ENCODE assay signal across 21 mouse cellular contexts in the genomic region with DNA sequence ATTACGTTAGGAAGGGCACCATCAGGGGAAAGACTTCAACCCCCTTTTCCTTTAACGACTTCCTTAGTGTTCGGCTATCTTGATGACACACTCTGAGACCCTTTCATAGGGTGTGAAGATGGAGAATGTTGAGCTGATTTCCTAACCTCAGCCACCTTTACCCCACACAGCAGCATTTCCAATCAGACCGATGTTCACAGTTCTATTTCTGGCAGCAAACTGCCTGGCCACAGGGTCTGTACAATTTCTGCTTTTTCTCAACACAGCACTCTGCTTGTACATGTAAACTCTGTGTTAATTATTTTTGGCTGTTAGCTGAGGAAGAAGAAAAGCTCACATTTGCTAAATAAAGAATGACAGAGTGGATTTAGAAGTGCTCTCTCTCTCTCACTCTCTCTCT.
DNase-seq lines count a peak whose midpoint lies in the region; ATAC-seq lines count a peak whose summit lies in the region.
"Had no signal": no experiment of that assay in that cellular context is flagged by ENCODE, and none has a peak within 500 bp of the region (broad histone marks: within the 10 kb centered on the region; RNA-seq: fewer than 3 reads in every experiment).

No protein-coding gene starts in this region.

- no peak for ATAC-seq in heart, embryonic 14.5 days (ENCODE audit: insufficient number of reproducible peaks, insufficient read depth, low FRiP score, low read depth)
- ATAC-seq in megakaryocyte, adult 5-6 weeks (ENCODE audit: poor library complexity, severe bottlenecking): peak; percentile 30; the same call in 1 of the 2 replicates
- ATAC-seq: forebrain, embryonic 16.5 days; hindbrain, postnatal 0 days had no signal

- peak overlapping the region in 1 of 2 experiments; percentile 46; a peak in 2 of 4 replicates for H3K27ac ChIP-seq in heart, embryonic 14.5 days (replicated peaks in 1 of 2; ENCODE audit: control insufficient read depth in 1 of 2, insufficient read depth in 1 of 2, low read depth in 2 of 2, low read length in 2 of 2)
- H3K27ac ChIP-seq: embryonic facial prominence, embryonic 13.5 days; forebrain, embryonic 12.5 days; hindbrain, embryonic 13.5 days; hindbrain, postnatal 0 days had no signal

- H3K36me3 ChIP-seq in heart, embryonic 14.5 days (ENCODE audit: control insufficient read depth, insufficient read depth, low read length): no peaks in the 10 kb centered on the region
- H3K36me3 ChIP-seq: embryonic facial prominence, embryonic 13.5 days; forebrain, embryonic 12.5 days; hindbrain, embryonic 13.5 days had no signal

- no peak overlapping the region for H3K9ac ChIP-seq in heart, embryonic 14.5 days (ENCODE audit: low read length)
- H3K9ac ChIP-seq: embryonic facial prominence, embryonic 13.5 days; forebrain, embryonic 12.5 days; hindbrain, embryonic 13.5 days had no signal

- H3K27me3 ChIP-seq in heart, embryonic 14.5 days (ENCODE audit: control insufficient read depth, insufficient read depth, low read length): no peaks in the 10 kb centered on the region
- H3K27me3 ChIP-seq: embryonic facial prominence, embryonic 13.5 days; forebrain, embryonic 12.5 days; hindbrain, embryonic 13.5 days had no signal

- H3K4me3 ChIP-seq in heart, embryonic 14.5 days (ENCODE audit: control insufficient read depth in 1 of 2, insufficient read depth in 1 of 2, low read depth in 1 of 2, low read length in 2 of 2): no peak overlapping the region
- H3K4me3 ChIP-seq: embryonic facial prominence, embryonic 13.5 days; forebrain, embryonic 12.5 days; hindbrain, embryonic 13.5 days had no signal

- DNase-seq in heart, adult 18-20 months: no peak
- peak; percentile 22 for DNase-seq in adipocyte (ENCODE audit: low spot score)
- peak; percentile 2 for DNase-seq in brain, adult 2 months (ENCODE audit: low read depth, low spot score)
- no peak for DNase-seq in testis, postnatal 14 days (ENCODE audit: low spot score)
- no peak for DNase-seq in cerebellum, postnatal 10 days
- DNase-seq: adrenal gland, adult 8-10 months; adrenal gland, postnatal 36 days; cerebellum, adult 11 months; cerebellum, adult 8-10 months; cerebellum, postnatal 25 days; gastrocnemius, postnatal 10 days; heart, postnatal 36 days; kidney, adult 11 months; kidney, adult 9 months had no signal

- H3K4me2 ChIP-seq in heart, embryonic 14.5 days (ENCODE audit: low read length): 0 out of 2 replicates have a peak overlapping the region, but pooled peaks have one; percentile 12
- H3K4me2 ChIP-seq: embryonic facial prominence, embryonic 13.5 days; forebrain, embryonic 12.5 days; hindbrain, embryonic 13.5 days had no signal

- H3K9me3 ChIP-seq in heart, embryonic 14.5 days (ENCODE audit: control insufficient read depth, low read length): no peaks in the 10 kb centered on the region
- H3K9me3 ChIP-seq: embryonic facial prominence, embryonic 13.5 days; forebrain, embryonic 12.5 days; hindbrain, embryonic 13.5 days had no signal

- WGBS in heart, embryonic 14.5 days: 23% methylated on average over 4 of the region's 4 CpGs

- peaks cover 2 to 8% of the 10 kb centered on the region in 2 experiments; a peak in 1 of 4 replicates for H3K4me1 ChIP-seq in heart, embryonic 14.5 days (ENCODE audit: control insufficient read depth in 2 of 2, insufficient read depth in 2 of 2, low read length in 2 of 2)
- H3K4me1 ChIP-seq: embryonic facial prominence, embryonic 13.5 days; forebrain, embryonic 12.5 days; hindbrain, embryonic 13.5 days had no signal

Comparison
In these comparisons a context has a peak if more than half of its experiments do, and no peak if none do; other contexts are left out.
1. DNase-seq: peak in adipocyte (single experiment) and brain, adult 2 months (single experiment); none in heart, adult 18-20 months (0 of 2), testis, postnatal 14 days (single experiment) and cerebellum, postnatal 10 days (0 of 2).